Mouse (Mus musculus) megakaryocyte, embryonic 14.5 days (primary cell): ENCODE results near the gene Cpvl.

Source experiments
- FLI1 ChIP-seq: IDR thresholded peaks from 2 replicates; pipeline ENCODE4 v1.6.1; 2012; ENCODE audit warnings: low read length, inconsistent platforms, mixed read lengths
- GATA1 ChIP-seq: IDR thresholded peaks from 3 replicates; pipeline ENCODE4 v1.6.1; 2012; ENCODE audit warnings: mixed read lengths, low read length, inconsistent platforms, borderline replicate concordance

GRCm38 (mm10) chr6:53913151-53913550, 65.3 kb downstream of the Cpvl start:
- TF ChIP-seq GATA1 (no peak), FLI1 (no peak)
